Mouse (Mus musculus): ENCODE data around the gene Immp2l.

DNA sequence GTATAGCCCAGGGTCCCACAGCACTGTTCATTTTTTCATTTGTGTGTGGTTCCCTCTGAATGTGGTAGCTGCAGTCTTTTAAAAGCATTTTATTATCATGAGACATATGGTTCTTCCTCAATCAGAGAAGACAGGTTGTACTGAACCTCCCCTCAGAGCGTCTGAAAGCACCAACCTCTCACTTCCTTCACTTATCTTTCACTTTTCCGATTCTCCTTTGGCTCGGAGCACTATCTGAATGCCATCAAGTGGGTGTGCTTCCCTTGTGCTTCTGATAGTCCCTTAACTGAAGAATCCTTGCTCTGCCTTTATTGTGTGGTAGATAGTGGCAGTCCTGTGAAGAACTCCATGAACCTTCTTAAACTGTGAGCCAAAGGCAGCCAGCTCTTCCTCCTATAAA is 39.4 kb downstream of the Immp2l start:
- TF ChIP-seq CTCF (conservative IDR thresholded peaks at IDR 0.05; ENCODE audit: insufficient read depth, insufficient read length, low read depth, low read length) = no peak
- no peak for TF ChIP-seq POLR2A (IDR thresholded peaks at IDR 0.05; ENCODE audit: low read depth, low read length)

All from kidney, adult 2 months (tissue).